Mouse (Mus musculus) myocyte (in vitro differentiated cells): ENCODE measurements around the gene Gm20422. TPM values are rescaled to one million over a fixed set of nuclear protein-coding genes. Genes with fewer than 3 reads are reported as not detected.
"Not testable (repeated sequence)": the region's sequence is repeated elsewhere in the genome, so short reads cannot be mapped to it uniquely, and the experiment has no call there.

Experiments used
- H3K27me3 ChIP-seq: one replicate; pipeline ENCODE4 v1.6.1; 2011; ENCODE audit not compliant: control insufficient read depth, insufficient read depth, insufficient read length
- H3K36me3 ChIP-seq: one replicate; pipeline ENCODE4 v1.6.1; 2011; ENCODE audit not compliant: control insufficient read depth, insufficient read depth
- H3K4me2 ChIP-seq: one replicate; pipeline ENCODE4 v1.6.1; 2011; ENCODE audit warnings: low read depth, control low read depth
- H3K4me3 ChIP-seq: one replicate; pipeline ENCODE4 v1.5.1; 2011; ENCODE audit warnings: mild to moderate bottlenecking, control low read depth, moderate library complexity
- H3K79me2 ChIP-seq: one replicate; pipeline ENCODE4 v1.6.1; 2011; ENCODE audit not compliant: control insufficient read depth, insufficient read depth
- H3ac ChIP-seq: one replicate; pipeline ENCODE4 v1.6.1; 2011; ENCODE audit not compliant: control insufficient read depth, insufficient read length
- CEBPB ChIP-seq: IDR thresholded peaks from 2 replicates; pipeline ENCODE4 v1.6.1; 2011; ENCODE audit warnings: mild to moderate bottlenecking, moderate library complexity; ENCODE audit not compliant: poor library complexity, insufficient read depth, severe bottlenecking
- E2F4 ChIP-seq: IDR thresholded peaks from one replicate; pipeline ENCODE4 v1.6.1; 2011; ENCODE audit warnings: mild to moderate bottlenecking, control low read depth, moderate library complexity; ENCODE audit not compliant: insufficient read depth
- POLR2AphosphoS2 ChIP-seq: IDR thresholded peaks from one replicate; pipeline ENCODE4 v1.6.1; 2011; ENCODE audit warnings: low read depth, control low read depth; ENCODE audit not compliant: insufficient read length
- REST ChIP-seq: IDR thresholded peaks from one replicate; pipeline ENCODE4 v1.6.1; 2011; ENCODE audit warnings: mild to moderate bottlenecking, control low read depth, moderate library complexity; ENCODE audit not compliant: insufficient read depth, insufficient read length
- SRF ChIP-seq: IDR thresholded peaks from one replicate; pipeline ENCODE4 v1.6.1; 2011; ENCODE audit warnings: low read depth; ENCODE audit not compliant: control insufficient read depth, insufficient read length
- TCF12 ChIP-seq: IDR thresholded peaks from one replicate; pipeline ENCODE4 v1.6.1; 2011; ENCODE audit warnings: mild to moderate bottlenecking, control low read depth; ENCODE audit not compliant: poor library complexity, insufficient read depth, severe bottlenecking
- USF1 ChIP-seq: IDR thresholded peaks from one replicate; pipeline ENCODE4 v1.6.1; 2011; ENCODE audit warnings: low read depth, mild to moderate bottlenecking, control low read depth, moderate library complexity
- polyA plus RNA-seq: library from polyadenylated mRNA; unstranded; fragments of >200 nt; fragmentation: generic; extraction: Trizol; gene quantifications from one replicate; pipeline ENCODE4 v1.2.1, GENCODE M21; 2012; ENCODE audit warnings: missing spikeins

Gene Gm20422
- polyA plus RNA-seq, 1 experiment = 0.13 TPM

DNA sequence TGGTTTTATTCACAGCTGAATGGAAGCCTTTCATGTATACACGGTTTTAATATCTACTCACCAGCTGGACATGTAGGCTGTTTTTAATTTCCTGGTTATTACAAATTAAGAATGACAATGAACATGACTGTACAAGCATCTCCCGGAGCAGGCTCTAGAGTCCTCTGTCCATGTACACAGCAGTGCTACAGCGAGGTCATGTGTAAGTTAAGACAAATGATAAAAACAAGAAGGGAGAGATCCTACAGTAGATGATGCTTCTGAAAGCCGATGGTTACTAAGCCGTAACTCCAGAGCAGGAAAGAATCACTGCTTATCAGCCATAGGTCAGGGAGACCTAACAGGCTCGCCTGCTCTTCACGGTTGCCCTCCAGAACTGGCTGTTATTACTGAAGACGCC is 61.2 kb downstream of the Gm20422 start:
- TF ChIP-seq TCF12 = no peak
- Histone ChIP-seq H3K27me3 (no peaks in the 10 kb centered on the region), H3K36me3 (peaks cover 18% of the 10 kb centered on the region), H3ac (no peak overlapping the region), H3K79me2 (peaks cover 49% of the 10 kb centered on the region), H3K4me2 (peak overlapping the region; percentile 35), H3K4me3 (no peak overlapping the region)

DNA sequence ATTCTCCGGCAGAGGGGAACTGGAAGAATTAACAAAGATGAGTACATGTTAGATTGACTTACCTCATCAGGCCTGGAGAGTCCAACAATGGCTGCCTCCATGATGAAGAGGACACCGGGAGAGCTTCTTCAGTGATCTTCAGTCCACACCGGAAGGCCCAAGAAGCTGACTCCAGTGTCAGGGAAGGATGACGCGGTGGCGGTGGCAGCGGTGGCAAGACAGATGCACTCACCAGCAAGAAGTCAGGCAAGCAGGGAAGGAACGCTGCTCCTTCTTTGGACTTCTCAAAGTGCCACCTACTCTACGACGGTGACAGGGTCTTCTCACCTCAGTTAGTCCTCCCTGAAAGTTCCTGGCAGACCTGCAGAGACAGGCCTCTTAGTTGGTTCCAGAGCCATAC is 64.1 kb downstream of the Gm20422 start, which contains the start of gene Zfp869:
Zfp869 (minus strand) TSS at position 101 of the 400 bp plus-strand sequence.
- H3K4me2 ChIP-seq, H3K4me3 ChIP-seq, H3ac ChIP-seq, H3K27me3 ChIP-seq: not testable (repeated sequence)
- peaks cover 47% of the 10 kb centered on the region for H3K36me3 ChIP-seq
- peaks cover 42% of the 10 kb centered on the region for H3K79me2 ChIP-seq

DNA sequence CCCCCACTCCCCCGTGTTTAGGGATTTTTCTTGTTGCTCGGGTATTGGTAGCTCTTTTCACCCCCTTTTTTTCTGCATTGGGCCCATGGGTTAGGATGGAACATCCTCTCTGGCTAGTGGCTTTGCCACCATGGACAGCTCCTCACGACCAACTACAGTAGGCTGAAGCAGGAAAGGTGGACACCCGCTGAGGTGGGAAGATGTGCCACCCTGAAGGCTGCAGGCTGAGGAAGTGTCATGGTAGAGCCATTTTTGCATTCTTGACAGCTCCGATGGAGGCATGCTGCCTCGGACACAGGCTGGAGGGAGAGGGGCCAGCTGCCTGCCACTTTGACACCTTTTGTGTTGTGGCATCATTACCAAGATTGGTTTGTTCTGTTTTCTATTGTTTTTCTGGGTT is 72.9 kb downstream of the Gm20422 start:
- H3K4me3 ChIP-seq = no peak overlapping the region
- no peaks in the 10 kb centered on the region for H3K79me2 ChIP-seq
- H3K4me2 ChIP-seq = no peak overlapping the region
- no peak overlapping the region for H3ac ChIP-seq
- H3K27me3 ChIP-seq = no peaks in the 10 kb centered on the region
- peaks cover 26% of the 10 kb centered on the region for H3K36me3 ChIP-seq
- no peak for TF ChIP-seq USF1
- no peak for TF ChIP-seq SRF
- TF ChIP-seq CEBPB = no peak
- TF ChIP-seq POLR2AphosphoS2 = peak; percentile 62
- TF ChIP-seq E2F4 = no peak
- peak; percentile 72 for TF ChIP-seq REST

Other genes with a start within 250 kb of the Gm20422 start
- gene Zfp868, start 149.3 kb downstream of the Gm20422 start, polyA plus RNA-seq = 3.1 TPM
- 0.43 TPM for gene Zfp964, start 120.4 kb downstream of the Gm20422 start, polyA plus RNA-seq
- gene Zfp869, start 64.2 kb downstream of the Gm20422 start, polyA plus RNA-seq = 5.4 TPM
- 0.97 TPM for gene Zfp963, start 24.9 kb downstream of the Gm20422 start, polyA plus RNA-seq
- 35.6 TPM for gene Atp13a1, start 16.3 kb upstream of the Gm20422 start, polyA plus RNA-seq
- gene Zfp866, start 16.3 kb upstream of the Gm20422 start, polyA plus RNA-seq = 4.9 TPM
- 5.7 TPM for gene Gmip, start 33.8 kb upstream of the Gm20422 start, polyA plus RNA-seq
- 0.12 TPM for gene Lpar2, start 47.5 kb upstream of the Gm20422 start, polyA plus RNA-seq
- gene Pbx4, start 57.6 kb upstream of the Gm20422 start, polyA plus RNA-seq = 1.7 TPM
- gene Cilp2, start 112.8 kb upstream of the Gm20422 start, polyA plus RNA-seq = 0.20 TPM
- 0.92 TPM for gene Tssk6, start 127.3 kb upstream of the Gm20422 start, polyA plus RNA-seq
- 277 TPM for gene Ndufa13, start 127.7 kb upstream of the Gm20422 start, polyA plus RNA-seq
- gene Yjefn3, start 127.8 kb upstream of the Gm20422 start, polyA plus RNA-seq = 19.0 TPM
- gene Gatad2a, start 221.5 kb upstream of the Gm20422 start, polyA plus RNA-seq = 46.7 TPM